Mouse (Mus musculus) lung, embryonic 14.5 days (tissue): ENCODE data around the gene Upf1. TPM values are rescaled to one million over a fixed set of nuclear protein-coding genes. Genes with fewer than 3 reads are reported as not detected.

Experiments
- ATAC-seq: fragments of 200-750 bp; cut with Nextera tagmentation; 2 replicates; pipeline ENCODE4 v1.8.0; 2017; ENCODE audit warnings: mild to moderate bottlenecking, moderate TSS enrichment, moderate library complexity; ENCODE audit not compliant: insufficient read depth
- DNase-seq: peaks from one replicate; pipeline ENCODE4 v3.0.0-alpha.2; 2015
- H3K27ac ChIP-seq: fragments of 300-500 bp; sonication (generic); 2 replicates; pipeline ENCODE4 v1.5.1; 2014; ENCODE audit warnings: low read depth, mild to moderate bottlenecking, moderate library complexity
- H3K27me3 ChIP-seq: fragments of 300-500 bp; sonication (generic); 2 replicates; pipeline ENCODE4 v1.6.1; 2014; ENCODE audit warnings: low read length, control low read depth; ENCODE audit not compliant: insufficient read depth
- H3K36me3 ChIP-seq: fragments of 300-500 bp; sonication (generic); 2 replicates; pipeline ENCODE4 v1.6.1; 2014; ENCODE audit warnings: control low read depth; ENCODE audit not compliant: insufficient read depth
- H3K4me1 ChIP-seq: fragments of 300-500 bp; sonication (generic); 2 replicates; pipeline ENCODE4 v1.6.1; 2014; ENCODE audit warnings: antibody characterized with exemption, control low read depth; ENCODE audit not compliant: insufficient read depth
- H3K4me2 ChIP-seq: fragments of 300-500 bp; sonication (generic); 2 replicates; pipeline ENCODE4 v1.6.1; 2014; ENCODE audit warnings: mild to moderate bottlenecking
- H3K4me3 ChIP-seq: fragments of 300-500 bp; sonication (generic); 2 replicates; pipeline ENCODE4 v1.5.1; 2014; ENCODE audit warnings: low read depth, low read length
- H3K9ac ChIP-seq: fragments of 300-500 bp; sonication (generic); 2 replicates; pipeline ENCODE4 v1.6.1; 2014
- H3K9me3 ChIP-seq: fragments of 300-500 bp; sonication (generic); 2 replicates; pipeline ENCODE4 v1.6.1; 2016; ENCODE audit warnings: low read depth, low read length, control low read depth
- CTCF ChIP-seq: IDR thresholded peaks from 2 replicates; pipeline ENCODE4 v1.5.1; 2016; ENCODE audit warnings: antibody characterized with exemption, low read depth
- WGBS: fragments of 180-500 bp; shearing (Covaris S2); extraction: QIAGEN DNeasy Blood & Tissue Kit; methylation state at CpG from one replicate; pipeline ENCODE4 v1.1.7; 2014; 5-methylcytosine and 5-hydroxymethylcytosine counted together
- polyA plus RNA-seq: library from polyadenylated mRNA; unstranded; fragments of >200 nt; fragmentation: Nextera tagmentation; extraction: Ambion mirVana; gene quantifications from 2 replicates; pipeline ENCODE4 v1.2.1, GENCODE M21; 2014

Gene Upf1
- polyA plus RNA-seq, 1 experiment from 2014 or later: 27.2 TPM

- WGBS: 3% methylated on average over 47 of the region's 47 CpGs
- Histone ChIP-seq H3K27ac (no peak within 1 kb of the TSS), H3K4me3 (peak within 1 kb of the TSS; percentile 38), H3K9ac (no peak within 1 kb of the TSS), H3K9me3 (no peaks in the 10 kb centered on the region), H3K4me1 (peaks cover 3% of the 10 kb centered on the region; the same call in 1 of the 2 replicates), H3K36me3 (no peaks in the 10 kb centered on the region), H3K27me3 (peaks cover 71% of the 10 kb centered on the region), H3K4me2 (peak within 1 kb of the TSS; percentile 63)
- ATAC-seq: peak; percentile 7
- no peak for DNase-seq
- TF ChIP-seq CTCF: no peak
These were observed 20.6 kb upstream of the Upf1 start, which contains the start of gene Comp for GRCm38 (mm10) chr8:70373397-70374317. Gene Comp (plus strand): TSS chr8:70373558.

GRCm38 (mm10) chr8:70371951-70372350 lies 18.9 kb upstream of the Upf1 start:
- peaks cover 3% of the 10 kb centered on the region; the same call in 1 of the 2 replicates for H3K4me1 ChIP-seq
- ATAC-seq: no peak
- H3K4me2 ChIP-seq: no peak overlapping the region
- no peak for DNase-seq
- H3K9ac ChIP-seq: no peak overlapping the region
- H3K36me3 ChIP-seq: no peaks in the 10 kb centered on the region
- H3K27ac ChIP-seq: no peak overlapping the region
- peaks cover 56% of the 10 kb centered on the region for H3K27me3 ChIP-seq
- H3K4me3 ChIP-seq: no peak overlapping the region
- WGBS: 31% methylated on average over 6 of the region's 6 CpGs
- no peak for TF ChIP-seq CTCF
- no peaks in the 10 kb centered on the region for H3K9me3 ChIP-seq

GRCm38 (mm10) chr8:70370476-70370875 lies 17.4 kb upstream of the Upf1 start:
- Histone ChIP-seq H3K9me3 (no peaks in the 10 kb centered on the region), H3K27ac (no peak overlapping the region), H3K4me1 (peaks cover 3% of the 10 kb centered on the region; the same call in 1 of the 2 replicates), H3K36me3 (no peaks in the 10 kb centered on the region), H3K4me2 (no peak overlapping the region), H3K9ac (no peak overlapping the region), H3K4me3 (no peak overlapping the region), H3K27me3 (peaks cover 42% of the 10 kb centered on the region)
- no peak for TF ChIP-seq CTCF
- WGBS: 81% methylated on average over 7 of the region's 7 CpGs
- ATAC-seq: no peak
- DNase-seq: no peak

- TF ChIP-seq CTCF: no peak
- 53% methylated on average over 5 of the region's 5 CpGs for WGBS
- ATAC-seq (peak; percentile 77), DNase-seq (peak; percentile 50)
- Histone ChIP-seq H3K36me3 (no peaks in the 10 kb centered on the region), H3K4me3 (no peak overlapping the region), H3K9me3 (no peaks in the 10 kb centered on the region), H3K27me3 (peaks cover 3% of the 10 kb centered on the region; the same call in 1 of the 2 replicates), H3K9ac (no peak overlapping the region), H3K27ac (0 out of 2 replicates have a peak overlapping the region, but pooled peaks have one; percentile 43), H3K4me2 (no peak overlapping the region), H3K4me1 (peaks cover 4% of the 10 kb centered on the region; the same call in 1 of the 2 replicates)
These were observed 13.5 kb upstream of the Upf1 start for GRCm38 (mm10) chr8:70366588-70366987.

GRCm38 (mm10) chr8:70364066-70364465 lies 11.0 kb upstream of the Upf1 start:
- DNase-seq (peak; percentile 47), ATAC-seq (no peak)
- Histone ChIP-seq H3K9ac (no peak overlapping the region), H3K36me3 (no peaks in the 10 kb centered on the region), H3K4me2 (no peak overlapping the region), H3K4me1 (peaks cover 4% of the 10 kb centered on the region; the same call in 1 of the 2 replicates), H3K4me3 (no peak overlapping the region), H3K27ac (no peak overlapping the region), H3K9me3 (no peaks in the 10 kb centered on the region), H3K27me3 (no peaks in the 10 kb centered on the region)
- TF ChIP-seq CTCF: no peak
- WGBS: 30% methylated on average over 5 of the region's 5 CpGs

- H3K9me3 ChIP-seq: no peaks in the 10 kb centered on the region
- peaks cover 4% of the 10 kb centered on the region; the same call in 1 of the 2 replicates for H3K4me1 ChIP-seq
- DNase-seq (no peak), ATAC-seq (no peak)
- H3K4me3 ChIP-seq: no peak overlapping the region
- no peak overlapping the region for H3K4me2 ChIP-seq
- no peak for TF ChIP-seq CTCF
- H3K36me3 ChIP-seq: no peaks in the 10 kb centered on the region
- no peak overlapping the region for H3K27ac ChIP-seq
- H3K9ac ChIP-seq: no peak overlapping the region; the same call in 1 of the 2 replicates
- 69% methylated on average over 10 of the region's 10 CpGs for WGBS
- no peaks in the 10 kb centered on the region for H3K27me3 ChIP-seq
These were observed 8.5 kb upstream of the Upf1 start for GRCm38 (mm10) chr8:70361484-70362032.

- Histone ChIP-seq H3K4me3 (no peak overlapping the region), H3K9ac (no peak overlapping the region), H3K27ac (no peak overlapping the region), H3K4me2 (no peak overlapping the region), H3K9me3 (no peaks in the 10 kb centered on the region), H3K4me1 (peaks cover 4% of the 10 kb centered on the region; the same call in 1 of the 2 replicates), H3K27me3 (no peaks in the 10 kb centered on the region), H3K36me3 (no peaks in the 10 kb centered on the region)
- ATAC-seq: no peak
- peak; percentile 48 for TF ChIP-seq CTCF
- peak; percentile 55 for DNase-seq
- WGBS: 47% methylated on average over 4 of the region's 4 CpGs
These were observed 7.7 kb upstream of the Upf1 start for GRCm38 (mm10) chr8:70360769-70361168.
